In genomic region chr10:27123763-27124162, GRCm38 (mm10) we compare ENCODE assay signal across 21 mouse cellular contexts.
DNase-seq lines count a peak whose midpoint lies in the region; ATAC-seq and TF ChIP-seq lines count a peak whose summit lies in the region.
"Had no signal": no experiment of that assay in that cellular context is flagged by ENCODE, and none has a peak within 500 bp of the region (broad histone marks: within the 10 kb centered on the region; RNA-seq: fewer than 3 reads in every experiment).

No protein-coding gene starts in this region.

- no peaks in the 10 kb centered on the region for H3K9me3 ChIP-seq in lung, postnatal 0 days (ENCODE audit: low read length)
- no peaks in the 10 kb centered on the region for H3K9me3 ChIP-seq in intestine, postnatal 0 days (ENCODE audit: control insufficient read depth)
- H3K9me3 ChIP-seq: lung, embryonic 15.5 days; megakaryocyte, embryonic 14.5 days; midbrain, embryonic 15.5 days; neural tube, embryonic 15.5 days had no signal

- no peaks in the 10 kb centered on the region for H3K27me3 ChIP-seq in lung, postnatal 0 days (replicated peaks; ENCODE audit: insufficient read depth, low read length)
- no peaks in the 10 kb centered on the region for H3K27me3 ChIP-seq in intestine, postnatal 0 days (replicated peaks; ENCODE audit: control insufficient read depth, insufficient read depth, low read length)
- H3K27me3 ChIP-seq: lung, embryonic 15.5 days; megakaryocyte, embryonic 14.5 days; midbrain, embryonic 15.5 days; neural tube, embryonic 15.5 days had no signal

- H3K9ac ChIP-seq in lung, postnatal 0 days (replicated peaks; ENCODE audit: low read depth): no peak overlapping the region
- no peak overlapping the region for H3K9ac ChIP-seq in intestine, postnatal 0 days (ENCODE audit: low read depth, low read length)
- H3K9ac ChIP-seq: lung, embryonic 15.5 days; midbrain, embryonic 15.5 days; neural tube, embryonic 15.5 days had no signal

- intact Hi-C loops in gastrocnemius, adult 2 months (cut with DNase I): no loop called here

- H3K4me2 ChIP-seq in lung, postnatal 0 days (replicated peaks; ENCODE audit: low read depth, low read length): no peak overlapping the region
- H3K4me2 ChIP-seq in intestine, postnatal 0 days (replicated peaks; ENCODE audit: low read depth): no peak overlapping the region
- H3K4me2 ChIP-seq: liver, embryonic 11.5 days; lung, embryonic 15.5 days; midbrain, embryonic 15.5 days; neural tube, embryonic 15.5 days had no signal

- no peak overlapping the region for H3K27ac ChIP-seq in gastrocnemius, adult 2 months
- no peak overlapping the region for H3K27ac ChIP-seq in lung, postnatal 0 days (ENCODE audit: low read length)
- no peak overlapping the region for H3K27ac ChIP-seq in intestine, postnatal 0 days (ENCODE audit: low read depth, low read length)
- H3K27ac ChIP-seq: lung, embryonic 15.5 days; midbrain, embryonic 15.5 days; neural tube, embryonic 15.5 days; stomach, postnatal 0 days had no signal

- no peak overlapping the region for H3K4me3 ChIP-seq in gastrocnemius, adult 2 months
- no peak overlapping the region for H3K4me3 ChIP-seq in lung, postnatal 0 days (ENCODE audit: low read depth, low read length)
- H3K4me3 ChIP-seq in intestine, postnatal 0 days (ENCODE audit: low read depth, low read length): no peak overlapping the region
- H3K4me3 ChIP-seq: lung, embryonic 15.5 days; megakaryocyte, embryonic 14.5 days; midbrain, embryonic 15.5 days; neural tube, embryonic 15.5 days had no signal

- no peak for TF ChIP-seq EP300 in lung, postnatal 0 days (IDR thresholded peaks at IDR 0.05)

- TF ChIP-seq CTCF in gastrocnemius, adult 2 months (IDR thresholded peaks at IDR 0.05): no peak
- TF ChIP-seq CTCF in lung, postnatal 0 days (IDR thresholded peaks at IDR 0.05): no peak
- TF ChIP-seq CTCF in intestine, postnatal 0 days (IDR thresholded peaks at IDR 0.05; ENCODE audit: low read depth): no peak

- H3K36me3 ChIP-seq in lung, postnatal 0 days (ENCODE audit: insufficient read depth, low read length): no peaks in the 10 kb centered on the region
- no peaks in the 10 kb centered on the region for H3K36me3 ChIP-seq in intestine, postnatal 0 days (ENCODE audit: control insufficient read depth, insufficient read depth)
- H3K36me3 ChIP-seq: lung, embryonic 15.5 days; midbrain, embryonic 15.5 days; neural tube, embryonic 15.5 days had no signal

- DNase-seq in gastrocnemius, postnatal 25 days: peak; percentile 16
- DNase-seq in gastrocnemius, adult 2 months: no peak
- peak; percentile 9 for DNase-seq in lung, postnatal 0 days (ENCODE audit: low spot score)
- no peak for DNase-seq in lung, postnatal 4 days
- DNase-seq in adipocyte (ENCODE audit: low spot score): peak; percentile 71
- peak; percentile 82 for DNase-seq in fibroblast of lung, adult 2 months (ENCODE audit: low read depth)
- DNase-seq: adrenal gland, postnatal 10 days; cerebellum, adult 11-12 months; cerebellum, postnatal 36 days; gastrocnemius, postnatal 14 days; kidney, adult 18-20 months; kidney, postnatal 25 days; right cerebral cortex, postnatal 4 days had no signal

- ATAC-seq in lung, postnatal 0 days: no peak
- no peak for ATAC-seq in intestine, postnatal 0 days
- ATAC-seq: midbrain, embryonic 15.5 days; Patski had no signal

- WGBS in lung, postnatal 0 days: 52% methylated on average over 5 of the region's 5 CpGs
- WGBS in intestine, postnatal 0 days: 81% methylated on average over 5 of the region's 5 CpGs

- no peaks in the 10 kb centered on the region for H3K4me1 ChIP-seq in lung, postnatal 0 days (ENCODE audit: insufficient read depth, low read depth, low read length)
- H3K4me1 ChIP-seq in intestine, postnatal 0 days (replicated peaks; ENCODE audit: control insufficient read depth, insufficient read depth, low read length): no peaks in the 10 kb centered on the region
- H3K4me1 ChIP-seq: lung, embryonic 15.5 days; megakaryocyte, embryonic 14.5 days; midbrain, embryonic 15.5 days; neural tube, embryonic 15.5 days had no signal

Comparison
In these comparisons a context has a peak if more than half of its experiments do, and no peak if none do; other contexts are left out.
1. DNase-seq: peak in gastrocnemius, postnatal 25 days (single experiment), lung, postnatal 0 days (single experiment), adipocyte (single experiment) and fibroblast of lung, adult 2 months (single experiment); none in gastrocnemius, adult 2 months (single experiment) and lung, postnatal 4 days (0 of 2).